Mouse (Mus musculus): ENCODE measurements around the gene Tardbp. TPM values are rescaled to one million over a fixed set of nuclear protein-coding genes. Genes with fewer than 3 reads are reported as not detected.

Gene Tardbp
- total RNA-seq, 1 experiment = 259 TPM

DNA sequence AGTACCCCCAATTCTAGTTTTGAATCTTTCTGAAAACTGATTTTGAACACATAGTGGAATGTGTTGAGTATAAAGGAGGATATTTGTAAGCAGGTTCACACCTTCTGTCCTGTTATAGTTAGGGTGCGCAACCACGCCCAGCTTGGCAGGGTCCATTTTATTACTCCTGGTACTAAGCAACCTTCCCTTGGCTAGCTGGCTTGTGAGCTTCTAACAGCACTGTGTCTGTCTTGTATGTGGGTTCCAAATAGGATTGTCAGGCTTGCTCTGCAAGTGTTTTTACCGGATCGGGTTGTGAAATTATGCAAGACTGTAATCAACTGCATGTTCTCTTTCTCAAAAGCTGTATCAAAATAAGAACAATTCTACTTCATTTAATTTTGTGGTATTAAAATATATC is 4.3 kb downstream of the Tardbp start:
- TF ChIP-seq ZC3H11A (IDR thresholded peaks at IDR 0.05; ENCODE audit: borderline replicate concordance, low read depth, low read length) (no peak), ZNF384 (IDR thresholded peaks at IDR 0.05; ENCODE audit: low read depth, low read length) (no peak), HCFC1 (IDR thresholded peaks at IDR 0.05; ENCODE audit: borderline replicate concordance, insufficient read depth, low read length) (no peak), MAFK (IDR thresholded peaks at IDR 0.05; ENCODE audit: insufficient read depth, low read depth, low read length) (no peak), CHD2 (IDR thresholded peaks at IDR 0.05; ENCODE audit: low read depth, low read length) (no peak)
- Histone ChIP-seq H3K9me3 (ENCODE audit: control insufficient read depth, insufficient read depth, low read depth, low read length) (no peaks in the 10 kb centered on the region), H3K27ac (ENCODE audit: insufficient read depth, low read depth, low read length, poor library complexity, severe bottlenecking) (no peak overlapping the region), H3K4me1 (ENCODE audit: control insufficient read depth in 2 of 2, insufficient read depth in 2 of 2, low read length in 2 of 2, poor library complexity in 1 of 2) (peaks cover 5 to 7% of the 10 kb centered on the region in 2 experiments; a peak in 2 of 4 replicates), H3K36me3 (ENCODE audit: control insufficient read depth, insufficient read depth, low read length, poor library complexity, severe bottlenecking) (peaks cover 66% of the 10 kb centered on the region), H3K4me3 (ENCODE audit: insufficient read depth in 1 of 2, low read depth in 1 of 2, low read length in 2 of 2, poor library complexity in 1 of 2, severe bottlenecking in 1 of 2) (no peak overlapping the region), H3K9ac (ENCODE audit: insufficient read depth, low read depth, low read length, poor library complexity, severe bottlenecking) (no peak overlapping the region)
- in situ Hi-C loops (cut with MboI; ENCODE audit: low sequenced_read_pairs in 2 of 2, unreplicated experiment in 2 of 2) = no loop called here
- DNase-seq (ENCODE audit: low read depth, low spot score) = no peak

DNA sequence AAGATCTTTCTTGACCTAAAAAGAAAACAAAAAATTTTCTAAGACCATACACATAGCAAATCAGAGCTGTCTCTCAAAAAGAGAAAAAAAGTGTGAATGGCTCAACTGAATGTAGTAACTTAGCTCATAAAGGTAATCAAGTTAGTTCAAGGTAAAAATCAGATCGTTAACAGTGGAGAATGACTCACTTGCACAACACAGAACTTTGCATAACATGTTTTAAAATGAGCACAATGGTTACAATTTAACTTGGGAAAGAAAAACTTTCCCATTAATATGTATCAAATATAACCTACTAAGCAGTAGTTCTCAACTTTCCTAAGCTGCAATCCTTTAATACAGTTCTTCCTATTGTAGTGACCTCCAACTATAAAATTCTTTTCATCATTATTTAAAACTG is 6.1 kb downstream of the Tardbp start:
- Histone ChIP-seq H3K9ac (ENCODE audit: insufficient read depth, low read depth, low read length, poor library complexity, severe bottlenecking) (no peak overlapping the region), H3K4me3 (ENCODE audit: insufficient read depth in 1 of 2, low read depth in 1 of 2, low read length in 2 of 2, poor library complexity in 1 of 2, severe bottlenecking in 1 of 2) (no peak overlapping the region), H3K27ac (ENCODE audit: insufficient read depth, low read depth, low read length, poor library complexity, severe bottlenecking) (no peak overlapping the region), H3K9me3 (ENCODE audit: control insufficient read depth, insufficient read depth, low read depth, low read length) (no peaks in the 10 kb centered on the region), H3K36me3 (ENCODE audit: control insufficient read depth, insufficient read depth, low read length, poor library complexity, severe bottlenecking) (peaks cover 71% of the 10 kb centered on the region), H3K4me1 (ENCODE audit: control insufficient read depth in 2 of 2, insufficient read depth in 2 of 2, low read length in 2 of 2, poor library complexity in 1 of 2) (peaks cover 5 to 7% of the 10 kb centered on the region in 2 experiments; a peak in 2 of 4 replicates)
- in situ Hi-C loops (cut with MboI; ENCODE audit: low sequenced_read_pairs in 2 of 2, unreplicated experiment in 2 of 2) = no loop called here
- TF ChIP-seq ZC3H11A (IDR thresholded peaks at IDR 0.05; ENCODE audit: borderline replicate concordance, low read depth, low read length) (no peak), CHD2 (IDR thresholded peaks at IDR 0.05; ENCODE audit: low read depth, low read length) (no peak)
- DNase-seq (ENCODE audit: low read depth, low spot score) = no peak

DNA sequence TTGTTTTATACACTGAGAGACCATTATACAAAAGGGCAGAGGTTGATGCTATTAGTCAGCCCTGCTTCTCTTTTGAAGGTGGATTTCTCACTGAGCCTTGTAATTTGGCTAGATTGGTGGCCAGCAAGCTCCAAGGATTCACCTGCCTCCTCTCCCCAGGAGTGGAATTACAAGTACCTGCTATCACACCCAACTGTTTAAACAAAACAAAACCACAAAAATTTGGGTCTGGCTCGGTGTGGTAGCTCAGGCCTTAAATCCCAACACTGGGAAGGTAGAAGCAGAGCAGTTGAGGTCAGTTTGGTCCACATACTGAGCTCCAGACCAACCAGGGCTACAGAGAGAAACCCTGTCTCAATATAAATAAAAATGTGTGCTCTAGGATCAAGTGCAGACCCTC is 7.0 kb downstream of the Tardbp start:
- no peak for DNase-seq (ENCODE audit: low read depth, low spot score)
- Histone ChIP-seq H3K9me3 (ENCODE audit: control insufficient read depth, insufficient read depth, low read depth, low read length) (no peaks in the 10 kb centered on the region), H3K4me3 (ENCODE audit: insufficient read depth in 1 of 2, low read depth in 1 of 2, low read length in 2 of 2, poor library complexity in 1 of 2, severe bottlenecking in 1 of 2) (no peak overlapping the region), H3K27ac (ENCODE audit: insufficient read depth, low read depth, low read length, poor library complexity, severe bottlenecking) (no peak overlapping the region), H3K36me3 (ENCODE audit: control insufficient read depth, insufficient read depth, low read length, poor library complexity, severe bottlenecking) (peaks cover 73% of the 10 kb centered on the region), H3K9ac (ENCODE audit: insufficient read depth, low read depth, low read length, poor library complexity, severe bottlenecking) (no peak overlapping the region), H3K4me1 (ENCODE audit: control insufficient read depth in 2 of 2, insufficient read depth in 2 of 2, low read length in 2 of 2, poor library complexity in 1 of 2) (peaks cover 3 to 6% of the 10 kb centered on the region in 2 experiments; a peak in 3 of 4 replicates)
- in situ Hi-C loops (cut with MboI; ENCODE audit: low sequenced_read_pairs in 2 of 2, unreplicated experiment in 2 of 2) = no loop called here
- no peak for TF ChIP-seq ZC3H11A (IDR thresholded peaks at IDR 0.05; ENCODE audit: borderline replicate concordance, low read depth, low read length)
- no peak for TF ChIP-seq CHD2 (IDR thresholded peaks at IDR 0.05; ENCODE audit: low read depth, low read length)
- TF ChIP-seq HCFC1 (IDR thresholded peaks at IDR 0.05; ENCODE audit: borderline replicate concordance, insufficient read depth, low read length) = no peak
- no peak for TF ChIP-seq ZNF384 (IDR thresholded peaks at IDR 0.05; ENCODE audit: low read depth, low read length)
- no peak for TF ChIP-seq MAFK (IDR thresholded peaks at IDR 0.05; ENCODE audit: insufficient read depth, low read depth, low read length)

DNA sequence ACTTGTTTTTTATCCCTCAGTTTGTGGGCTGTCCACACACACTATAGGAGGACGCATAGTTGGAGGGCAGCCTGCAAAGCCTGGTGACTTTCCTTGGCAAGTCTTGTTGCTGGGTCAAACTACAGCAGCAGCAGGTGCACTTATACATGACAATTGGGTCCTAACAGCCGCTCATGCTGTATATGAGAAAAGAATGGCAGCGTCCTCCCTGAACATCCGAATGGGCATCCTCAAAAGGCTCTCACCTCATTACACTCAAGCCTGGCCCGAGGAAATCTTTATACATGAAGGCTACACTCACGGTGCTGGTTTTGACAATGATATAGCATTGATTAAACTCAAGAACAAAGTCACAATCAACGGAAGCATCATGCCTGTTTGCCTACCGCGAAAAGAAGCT is 13.1 kb downstream of the Tardbp start:
- DNase-seq (ENCODE audit: low read depth, low spot score) = no peak
- Histone ChIP-seq H3K9ac (ENCODE audit: insufficient read depth, low read depth, low read length, poor library complexity, severe bottlenecking) (no peak overlapping the region), H3K27ac (ENCODE audit: insufficient read depth, low read depth, low read length, poor library complexity, severe bottlenecking) (no peak overlapping the region), H3K36me3 (ENCODE audit: control insufficient read depth, insufficient read depth, low read length, poor library complexity, severe bottlenecking) (peaks cover 25% of the 10 kb centered on the region), H3K9me3 (ENCODE audit: control insufficient read depth, insufficient read depth, low read depth, low read length) (no peaks in the 10 kb centered on the region), H3K4me3 (ENCODE audit: insufficient read depth in 1 of 2, low read depth in 1 of 2, low read length in 2 of 2, poor library complexity in 1 of 2, severe bottlenecking in 1 of 2) (no peak overlapping the region), H3K4me1 (ENCODE audit: control insufficient read depth in 2 of 2, insufficient read depth in 2 of 2, low read length in 2 of 2, poor library complexity in 1 of 2) (peaks cover 4 to 5% of the 10 kb centered on the region in 2 experiments)
- no peak for TF ChIP-seq MAFK (IDR thresholded peaks at IDR 0.05; ENCODE audit: insufficient read depth, low read depth, low read length)
- no peak for TF ChIP-seq CHD2 (IDR thresholded peaks at IDR 0.05; ENCODE audit: low read depth, low read length)
- in situ Hi-C loops (cut with MboI; ENCODE audit: low sequenced_read_pairs in 2 of 2, unreplicated experiment in 2 of 2) = no loop called here

DNA sequence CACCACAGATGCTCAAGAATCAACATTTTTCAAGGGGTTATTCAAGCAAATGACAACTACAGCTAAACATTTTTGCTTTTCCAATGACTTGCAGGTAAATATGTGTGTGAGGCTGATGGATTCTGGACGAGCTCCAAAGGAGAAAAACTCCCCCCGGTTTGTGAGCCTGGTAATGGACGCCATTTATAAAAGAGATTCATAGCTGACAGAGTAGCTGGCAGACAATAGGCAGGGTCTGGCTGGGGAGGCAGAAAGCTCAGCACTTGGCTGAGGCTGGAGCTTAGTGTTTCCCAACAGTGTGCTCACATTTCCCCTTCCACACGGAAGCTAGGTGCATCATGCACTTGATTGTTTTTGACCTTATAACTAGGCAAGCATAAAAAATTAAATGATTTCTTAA is 14.3 kb downstream of the Tardbp start:
- Histone ChIP-seq H3K9ac (ENCODE audit: insufficient read depth, low read depth, low read length, poor library complexity, severe bottlenecking) (no peak overlapping the region), H3K9me3 (ENCODE audit: control insufficient read depth, insufficient read depth, low read depth, low read length) (no peaks in the 10 kb centered on the region), H3K4me1 (ENCODE audit: control insufficient read depth in 2 of 2, insufficient read depth in 2 of 2, low read length in 2 of 2, poor library complexity in 1 of 2) (peaks cover 4 to 5% of the 10 kb centered on the region in 2 experiments), H3K36me3 (ENCODE audit: control insufficient read depth, insufficient read depth, low read length, poor library complexity, severe bottlenecking) (peaks cover 18% of the 10 kb centered on the region), H3K27ac (ENCODE audit: insufficient read depth, low read depth, low read length, poor library complexity, severe bottlenecking) (no peak overlapping the region), H3K4me3 (ENCODE audit: insufficient read depth in 1 of 2, low read depth in 1 of 2, low read length in 2 of 2, poor library complexity in 1 of 2, severe bottlenecking in 1 of 2) (no peak overlapping the region)
- DNase-seq (ENCODE audit: low read depth, low spot score) = no peak
- in situ Hi-C loops (cut with MboI; ENCODE audit: low sequenced_read_pairs in 2 of 2, unreplicated experiment in 2 of 2) = no loop called here
- TF ChIP-seq HCFC1 (IDR thresholded peaks at IDR 0.05; ENCODE audit: borderline replicate concordance, insufficient read depth, low read length) = no peak
- TF ChIP-seq CHD2 (IDR thresholded peaks at IDR 0.05; ENCODE audit: low read depth, low read length) = no peak
- no peak for TF ChIP-seq ZNF384 (IDR thresholded peaks at IDR 0.05; ENCODE audit: low read depth, low read length)
- TF ChIP-seq MAFK (IDR thresholded peaks at IDR 0.05; ENCODE audit: insufficient read depth, low read depth, low read length) = no peak
- no peak for TF ChIP-seq ZC3H11A (IDR thresholded peaks at IDR 0.05; ENCODE audit: borderline replicate concordance, low read depth, low read length)

Data from ES-E14 (cell line).